Mouse (Mus musculus) stomach, embryonic 15.5 days (tissue): ENCODE measurements around the gene Daam2. TPM values are rescaled to one million over a fixed set of nuclear protein-coding genes. Genes with fewer than 3 reads are reported as not detected.

Experiments used
- ATAC-seq: fragments of 200-750 bp; cut with Nextera tagmentation; 2 replicates; pipeline ENCODE4 v1.8.0; 2017; ENCODE audit warnings: low read depth, moderate number of reproducible peaks, moderate TSS enrichment; ENCODE audit not compliant: insufficient read depth, low FRiP score
- H3K27ac ChIP-seq: fragments of 300-500 bp; sonication (generic); 2 replicates; pipeline ENCODE4 v1.5.1; 2015; ENCODE audit warnings: mild to moderate bottlenecking, inconsistent platforms
- H3K27me3 ChIP-seq: fragments of 300-500 bp; sonication (generic); replicated peaks from 2 replicates; pipeline ENCODE4 v1.6.1; 2015; ENCODE audit warnings: inconsistent platforms
- H3K36me3 ChIP-seq: fragments of 300-500 bp; sonication (generic); 2 replicates; pipeline ENCODE4 v1.6.1; 2015; ENCODE audit warnings: inconsistent platforms
- H3K4me1 ChIP-seq: fragments of 300-500 bp; sonication (generic); 2 replicates; pipeline ENCODE4 v1.6.1; 2015; ENCODE audit warnings: inconsistent platforms
- H3K4me2 ChIP-seq: fragments of 300-500 bp; sonication (generic); 2 replicates; pipeline ENCODE4 v1.6.1; 2015; ENCODE audit warnings: mild to moderate bottlenecking, inconsistent platforms
- H3K4me3 ChIP-seq: fragments of 300-500 bp; sonication (generic); replicated peaks from 2 replicates; pipeline ENCODE4 v1.5.1; 2015; ENCODE audit warnings: inconsistent platforms
- H3K9ac ChIP-seq: fragments of 300-500 bp; sonication (generic); 2 replicates; pipeline ENCODE4 v1.6.1; 2015; ENCODE audit warnings: inconsistent platforms
- H3K9me3 ChIP-seq: fragments of 300-500 bp; sonication (generic); 2 replicates; pipeline ENCODE4 v1.6.1; 2016; ENCODE audit warnings: inconsistent platforms
- WGBS: fragments of 180-500 bp; shearing (Covaris S2); methylation state at CpG from one replicate; pipeline ENCODE4 v1.1.7; 2015; 5-methylcytosine and 5-hydroxymethylcytosine counted together
- polyA plus RNA-seq: library from polyadenylated mRNA; unstranded; fragments of >200 nt; fragmentation: Nextera tagmentation; extraction: Ambion mirVana; gene quantifications from 2 replicates; pipeline ENCODE4 v1.2.1, GENCODE M21; 2015

Gene Daam2
- 6.6 and 7.2 TPM in 2 replicates for polyA plus RNA-seq

GRCm38 (mm10) chr17:49563830-49564470 is at the start of gene Daam2:
Daam2 (minus strand) TSS chr17:49564343.
- Histone ChIP-seq H3K9ac (peak within 1 kb of the TSS; percentile 56; the same call in 1 of the 2 replicates), H3K4me3 (peak within 1 kb of the TSS; percentile 58), H3K36me3 (no peaks in the 10 kb centered on the region), H3K4me2 (peak within 1 kb of the TSS; percentile 72), H3K4me1 (0 out of 2 replicates have a peak, but pooled peaks cover 4% of the 10 kb centered on the region), H3K27ac (peak within 1 kb of the TSS; percentile 90), H3K27me3 (no peaks in the 10 kb centered on the region), H3K9me3 (no peaks in the 10 kb centered on the region)
- WGBS, result under 1% methylated on average over 38 of the region's 38 CpGs
- ATAC-seq, result peak; percentile 87

DNA sequence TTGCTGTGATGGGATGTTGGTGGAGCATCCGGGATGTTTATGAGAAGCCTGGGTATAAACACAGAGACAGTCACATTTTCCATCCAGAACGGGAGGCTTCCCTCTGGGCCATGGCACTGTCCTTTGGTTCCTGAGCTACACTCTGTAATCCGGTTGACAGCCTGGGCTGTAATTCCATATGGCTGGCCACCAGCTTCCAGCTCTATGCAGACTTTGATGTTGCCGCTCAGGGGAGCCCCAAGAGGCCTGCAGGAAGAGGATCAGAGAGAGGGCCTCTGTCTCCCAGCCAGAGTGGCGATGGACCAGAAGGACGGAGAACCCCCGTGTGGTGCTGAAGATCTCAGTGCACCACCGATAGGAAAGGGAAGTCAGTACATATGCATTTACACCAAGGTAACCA is 46.2 kb upstream of the Daam2 start:
- Histone ChIP-seq H3K27me3 (no peaks in the 10 kb centered on the region), H3K4me3 (no peak overlapping the region), H3K4me1 (no peaks in the 10 kb centered on the region), H3K4me2 (no peak overlapping the region), H3K9me3 (no peaks in the 10 kb centered on the region), H3K36me3 (no peaks in the 10 kb centered on the region), H3K9ac (no peak overlapping the region), H3K27ac (no peak overlapping the region)
- no peak for ATAC-seq
- WGBS, result 51% methylated on average over 8 of the region's 8 CpGs

GRCm38 (mm10) chr17:49607351-49608027 is 43.3 kb upstream of the Daam2 start:
- Histone ChIP-seq H3K9ac (no peak overlapping the region), H3K27me3 (no peaks in the 10 kb centered on the region), H3K9me3 (no peaks in the 10 kb centered on the region), H3K4me2 (no peak overlapping the region), H3K36me3 (no peaks in the 10 kb centered on the region), H3K27ac (no peak overlapping the region), H3K4me1 (no peaks in the 10 kb centered on the region), H3K4me3 (no peak overlapping the region)
- 67% methylated on average over 7 of the region's 7 CpGs for WGBS
- no peak for ATAC-seq

GRCm38 (mm10) chr17:49605397-49605796 is 41.3 kb upstream of the Daam2 start:
- no peak overlapping the region for H3K9ac ChIP-seq
- no peak overlapping the region for H3K4me3 ChIP-seq
- no peak for ATAC-seq
- no peak overlapping the region for H3K4me2 ChIP-seq
- no peaks in the 10 kb centered on the region for H3K4me1 ChIP-seq
- 76% methylated on average over 4 of the region's 4 CpGs for WGBS
- no peaks in the 10 kb centered on the region for H3K27me3 ChIP-seq
- no peaks in the 10 kb centered on the region for H3K9me3 ChIP-seq
- H3K27ac ChIP-seq, result no peak overlapping the region
- H3K36me3 ChIP-seq, result no peaks in the 10 kb centered on the region

DNA sequence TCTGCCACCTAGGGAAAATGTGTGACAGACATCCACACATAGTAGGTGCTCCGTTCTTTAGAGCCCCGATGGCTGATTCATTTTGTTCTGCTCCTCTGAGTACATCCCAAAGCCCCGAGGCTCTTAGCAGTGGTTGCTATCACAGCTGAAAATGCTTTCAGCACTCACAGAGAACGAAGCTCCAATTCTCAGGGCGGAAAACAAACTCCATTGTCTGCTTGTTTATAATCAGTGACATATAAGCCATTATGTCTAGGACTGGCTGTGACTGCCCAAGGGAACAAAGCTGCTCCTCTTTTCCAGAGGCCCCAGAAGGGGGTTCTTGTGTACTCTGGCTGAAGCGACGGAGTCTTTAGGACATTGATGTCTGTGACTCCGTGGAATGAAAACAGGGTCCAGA is 25.9 kb upstream of the Daam2 start:
- Histone ChIP-seq H3K9ac (no peak overlapping the region), H3K36me3 (no peaks in the 10 kb centered on the region), H3K9me3 (no peaks in the 10 kb centered on the region), H3K4me3 (no peak overlapping the region), H3K4me1 (no peaks in the 10 kb centered on the region), H3K27me3 (no peaks in the 10 kb centered on the region), H3K27ac (no peak overlapping the region), H3K4me2 (no peak overlapping the region)
- no peak for ATAC-seq
- 51% methylated on average over 8 of the region's 8 CpGs for WGBS

GRCm38 (mm10) chr17:49582471-49582870 is 18.3 kb upstream of the Daam2 start:
- Histone ChIP-seq H3K4me3 (no peak overlapping the region), H3K4me1 (no peaks in the 10 kb centered on the region), H3K9me3 (no peaks in the 10 kb centered on the region), H3K27me3 (no peaks in the 10 kb centered on the region), H3K27ac (no peak overlapping the region), H3K36me3 (no peaks in the 10 kb centered on the region), H3K9ac (no peak overlapping the region), H3K4me2 (no peak overlapping the region)
- WGBS, result 29% methylated on average over 11 of the region's 11 CpGs
- ATAC-seq, result peak; percentile 68; the same call in 1 of the 2 replicates

- no peak for ATAC-seq
- Histone ChIP-seq H3K9me3 (no peaks in the 10 kb centered on the region), H3K27me3 (no peaks in the 10 kb centered on the region), H3K36me3 (no peaks in the 10 kb centered on the region), H3K9ac (no peak overlapping the region), H3K27ac (no peak overlapping the region), H3K4me2 (no peak overlapping the region), H3K4me1 (no peaks in the 10 kb centered on the region), H3K4me3 (no peak overlapping the region)
- 92% methylated on average over 3 of the region's 3 CpGs for WGBS
Measured at GRCm38 (mm10) chr17:49577321-49577720, 13.2 kb upstream of the Daam2 start.

DNA sequence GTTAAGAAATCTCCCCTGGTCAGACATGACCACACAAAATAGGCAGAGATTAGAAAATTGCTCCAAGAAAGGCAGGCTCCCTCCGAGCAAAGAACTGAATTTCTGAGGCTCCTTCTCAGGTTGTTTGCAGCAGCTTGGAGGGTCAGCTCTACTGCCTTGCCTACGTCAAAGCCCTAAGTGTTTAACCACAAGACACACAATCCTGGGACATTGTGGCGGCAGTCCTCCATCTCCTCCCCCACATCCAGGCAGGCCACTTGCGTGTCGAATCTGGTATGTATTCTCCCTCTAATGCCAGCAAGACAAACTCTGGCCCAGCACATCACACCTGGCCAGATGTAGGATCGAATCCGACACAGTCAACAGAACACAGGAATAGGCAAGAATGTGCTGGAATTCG is 4.6 kb upstream of the Daam2 start:
- no peaks in the 10 kb centered on the region for H3K27me3 ChIP-seq
- WGBS, result 69% methylated on average over 8 of the region's 8 CpGs
- H3K4me3 ChIP-seq, result no peak overlapping the region
- no peak overlapping the region for H3K9ac ChIP-seq
- H3K36me3 ChIP-seq, result no peaks in the 10 kb centered on the region
- ATAC-seq, result no peak
- H3K27ac ChIP-seq, result no peak overlapping the region
- H3K4me1 ChIP-seq, result no peaks in the 10 kb centered on the region
- no peaks in the 10 kb centered on the region for H3K9me3 ChIP-seq
- H3K4me2 ChIP-seq, result no peak overlapping the region

GRCm38 (mm10) chr17:49564489-49564888 is 346 bp upstream of the Daam2 start:
- Histone ChIP-seq H3K9ac (no peak overlapping the region), H3K36me3 (no peaks in the 10 kb centered on the region), H3K9me3 (no peaks in the 10 kb centered on the region), H3K4me2 (peak overlapping the region; percentile 72), H3K4me1 (0 out of 2 replicates have a peak, but pooled peaks cover 4% of the 10 kb centered on the region), H3K27me3 (no peaks in the 10 kb centered on the region), H3K27ac (peak overlapping the region; percentile 90), H3K4me3 (peak overlapping the region; percentile 58)
- WGBS, result 15% methylated on average over 3 of the region's 3 CpGs
- ATAC-seq, result no peak

- H3K9ac ChIP-seq, result peak overlapping the region; percentile 56; the same call in 1 of the 2 replicates
- 0 out of 2 replicates have a peak, but pooled peaks have one; percentile 19 for ATAC-seq
Measured at GRCm38 (mm10) chr17:49563416-49563780, 745 bp downstream of the Daam2 start.

DNA sequence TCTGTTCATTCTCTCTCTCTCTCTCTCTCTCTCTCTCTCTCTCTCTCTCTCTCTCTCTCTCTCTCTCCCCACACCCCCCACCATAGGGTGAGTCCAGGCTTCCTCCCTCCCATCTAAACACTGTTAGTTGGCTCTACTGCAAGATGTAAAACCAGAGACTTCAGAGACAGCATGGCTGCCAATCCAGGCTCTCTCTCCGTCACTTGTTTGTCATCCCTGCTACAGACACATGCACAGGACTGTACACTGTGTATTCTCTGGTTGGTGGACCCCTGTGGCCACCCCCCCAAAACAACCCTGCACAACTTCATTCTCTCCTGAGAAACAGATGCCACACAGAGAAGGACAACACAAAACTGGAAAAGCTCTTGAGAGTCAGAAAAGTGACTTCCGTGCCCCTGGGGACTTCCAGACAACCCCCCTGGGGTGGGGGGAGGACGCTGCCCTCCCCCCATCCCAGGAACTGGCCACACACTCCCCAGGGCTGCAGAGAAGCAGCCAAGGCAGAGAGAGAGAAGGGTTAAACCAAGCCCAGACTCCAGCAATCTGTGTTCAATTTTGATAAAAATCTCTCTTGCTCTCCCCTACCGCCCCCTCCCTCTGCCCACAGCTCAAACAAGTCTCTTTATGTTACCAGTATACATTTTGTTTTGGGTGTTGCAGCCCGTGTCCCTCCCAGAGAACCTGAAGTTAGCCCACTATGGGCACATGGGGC is 1.3 kb downstream of the Daam2 start:
- H3K27ac ChIP-seq, result peak overlapping the region; percentile 90; the same call in 1 of the 2 replicates
- H3K27me3 ChIP-seq, result no peaks in the 10 kb centered on the region
- ATAC-seq, result no peak
- H3K4me2 ChIP-seq, result peak overlapping the region; percentile 72
- 21% methylated on average over 5 of the region's 5 CpGs for WGBS
- H3K9ac ChIP-seq, result peak overlapping the region; percentile 2; the same call in 1 of the 2 replicates
- peak overlapping the region; percentile 58 for H3K4me3 ChIP-seq
- H3K4me1 ChIP-seq, result 0 out of 2 replicates have a peak, but pooled peaks cover 4% of the 10 kb centered on the region
- H3K9me3 ChIP-seq, result no peaks in the 10 kb centered on the region
- H3K36me3 ChIP-seq, result no peaks in the 10 kb centered on the region

More at GRCm38 (mm10) chr17:49563416-49563780, 745 bp downstream of the Daam2 start:
- no peaks in the 10 kb centered on the region for H3K27me3 ChIP-seq
- 14% methylated on average over 4 of the region's 4 CpGs for WGBS
- peak overlapping the region; percentile 72 for H3K4me2 ChIP-seq
- no peaks in the 10 kb centered on the region for H3K9me3 ChIP-seq
- H3K4me3 ChIP-seq, result peak overlapping the region; percentile 58
- H3K36me3 ChIP-seq, result no peaks in the 10 kb centered on the region
- H3K4me1 ChIP-seq, result 0 out of 2 replicates have a peak, but pooled peaks cover 4% of the 10 kb centered on the region
- peak overlapping the region; percentile 90 for H3K27ac ChIP-seq
